Mouse (Mus musculus) heart, embryonic 10.5 days (tissue): ENCODE data around the gene Ppp1r9a. TPM values are rescaled to one million over a fixed set of nuclear protein-coding genes. Genes with fewer than 3 reads are reported as not detected.

Experiments
- DNase-seq: peaks from one replicate; pipeline ENCODE4 v3.0.0-alpha.2; 2017; ENCODE audit warnings: low spot score
- H3K27ac ChIP-seq: fragments of 300-500 bp; sonication (generic); 2 replicates; pipeline ENCODE4 v1.5.1; 2016; ENCODE audit warnings: mild to moderate bottlenecking
- H3K27me3 ChIP-seq: fragments of 300-500 bp; sonication (generic); 2 replicates; pipeline ENCODE4 v1.6.1; 2016; ENCODE audit warnings: mild to moderate bottlenecking; ENCODE audit not compliant: poor library complexity, insufficient read depth, severe bottlenecking
- H3K36me3 ChIP-seq: fragments of 300-500 bp; sonication (generic); 2 replicates; pipeline ENCODE4 v1.6.1; 2016; ENCODE audit warnings: mild to moderate bottlenecking, moderate library complexity
- H3K4me1 ChIP-seq: fragments of 300-500 bp; sonication (generic); 2 replicates; pipeline ENCODE4 v1.6.1; 2016; ENCODE audit warnings: mild to moderate bottlenecking
- H3K4me3 ChIP-seq: fragments of 300-500 bp; sonication (generic); 2 replicates; pipeline ENCODE4 v1.5.1; 2016; ENCODE audit warnings: mild to moderate bottlenecking, moderate library complexity
- H3K9me3 ChIP-seq: fragments of 300-500 bp; sonication (generic); 2 replicates; pipeline ENCODE4 v1.6.1; 2016; ENCODE audit warnings: mild to moderate bottlenecking, moderate library complexity
- WGBS: fragments of 180-500 bp; shearing (Covaris S2); methylation state at CpG from one replicate; pipeline ENCODE4 v1.1.7; 2016; 5-methylcytosine and 5-hydroxymethylcytosine counted together
- polyA plus RNA-seq: library from polyadenylated mRNA; unstranded; fragments of >200 nt; fragmentation: Nextera tagmentation; extraction: Ambion mirVana; gene quantifications from 2 replicates; pipeline ENCODE4 v1.2.1, GENCODE M21; 2016

Ppp1r9a gene
- polyA plus RNA-seq, 1 experiment from 2014 or later: 21.4 TPM

GRCm38 (mm10) chr6:5189507-5189906 lies 286.8 kb downstream of the Ppp1r9a start:
- H3K27ac ChIP-seq: no peak overlapping the region
- no peak overlapping the region for H3K4me3 ChIP-seq
- no peaks in the 10 kb centered on the region for H3K27me3 ChIP-seq
- H3K36me3 ChIP-seq: no peaks in the 10 kb centered on the region
- WGBS: 79% methylated on average over 4 of the region's 4 CpGs
- peaks cover 10% of the 10 kb centered on the region; the same call in 1 of the 2 replicates for H3K4me1 ChIP-seq
- H3K9me3 ChIP-seq: no peaks in the 10 kb centered on the region
- DNase-seq: no peak

GRCm38 (mm10) chr6:5190761-5191160 lies 288.0 kb downstream of the Ppp1r9a start:
- Histone ChIP-seq H3K36me3 (no peaks in the 10 kb centered on the region), H3K27me3 (no peaks in the 10 kb centered on the region), H3K9me3 (no peaks in the 10 kb centered on the region), H3K4me3 (no peak overlapping the region), H3K27ac (no peak overlapping the region), H3K4me1 (peaks cover 10% of the 10 kb centered on the region; the same call in 1 of the 2 replicates)
- DNase-seq: no peak
- 66% methylated on average over 4 of the region's 4 CpGs for WGBS

- H3K9me3 ChIP-seq: no peaks in the 10 kb centered on the region
- H3K36me3 ChIP-seq: no peaks in the 10 kb centered on the region
- H3K27me3 ChIP-seq: no peaks in the 10 kb centered on the region
- DNase-seq: no peak
- H3K4me1 ChIP-seq: peaks cover 10% of the 10 kb centered on the region; the same call in 1 of the 2 replicates
- no peak within 1 kb of the TSS for H3K4me3 ChIP-seq
- no peak within 1 kb of the TSS for H3K27ac ChIP-seq
- WGBS: 39% methylated on average over 5 of the region's 5 CpGs
These were observed 291.0 kb downstream of the Ppp1r9a start, which contains the start of gene Pon1 for GRCm38 (mm10) chr6:5193693-5194092. Pon1 (minus strand) TSS chr6:5193946.

- 89% methylated on average over 5 of the region's 5 CpGs for WGBS
These were observed 295.9 kb downstream of the Ppp1r9a start for GRCm38 (mm10) chr6:5198590-5198989.

GRCm38 (mm10) chr6:5199376-5199905 lies 296.7 kb downstream of the Ppp1r9a start:
- Histone ChIP-seq H3K27ac (no peak overlapping the region), H3K36me3 (no peaks in the 10 kb centered on the region), H3K4me1 (no peaks in the 10 kb centered on the region), H3K9me3 (no peaks in the 10 kb centered on the region), H3K27me3 (no peaks in the 10 kb centered on the region), H3K4me3 (no peak overlapping the region)
- WGBS: 76% methylated on average over 8 of the region's 8 CpGs
- no peak for DNase-seq

More at GRCm38 (mm10) chr6:5198590-5198989, 295.9 kb downstream of the Ppp1r9a start:
- Histone ChIP-seq H3K36me3 (no peaks in the 10 kb centered on the region), H3K4me3 (no peak overlapping the region), H3K27ac (no peak overlapping the region), H3K27me3 (no peaks in the 10 kb centered on the region), H3K9me3 (no peaks in the 10 kb centered on the region), H3K4me1 (peaks cover 7% of the 10 kb centered on the region; the same call in 1 of the 2 replicates)
- no peak for DNase-seq

GRCm38 (mm10) chr6:5199916-5200315 lies 297.2 kb downstream of the Ppp1r9a start:
- WGBS: 82% methylated on average over 3 of the region's 3 CpGs

GRCm38 (mm10) chr6:5207817-5208216 lies 305.1 kb downstream of the Ppp1r9a start:
- Histone ChIP-seq H3K27ac (no peak overlapping the region), H3K36me3 (no peaks in the 10 kb centered on the region), H3K4me3 (no peak overlapping the region), H3K27me3 (no peaks in the 10 kb centered on the region), H3K4me1 (no peaks in the 10 kb centered on the region), H3K9me3 (no peaks in the 10 kb centered on the region)
- no peak for DNase-seq
- WGBS: 87% methylated on average over 2 of the region's 2 CpGs

More at GRCm38 (mm10) chr6:5199916-5200315, 297.2 kb downstream of the Ppp1r9a start:
- H3K27ac ChIP-seq: no peak overlapping the region
- no peak for DNase-seq
- H3K4me1 ChIP-seq: no peaks in the 10 kb centered on the region
- no peaks in the 10 kb centered on the region for H3K36me3 ChIP-seq
- no peak overlapping the region for H3K4me3 ChIP-seq
- no peaks in the 10 kb centered on the region for H3K9me3 ChIP-seq
- H3K27me3 ChIP-seq: no peaks in the 10 kb centered on the region

Other genes with a start within 250 kb of the Ppp1r9a start
- gene Sgce, start 155.7 kb upstream of the Ppp1r9a start, polyA plus RNA-seq: 52.9 and 58.3 TPM in 2 replicates
- 5.9 and 16.6 TPM in 2 replicates for gene Peg10, start 155.6 kb upstream of the Ppp1r9a start, polyA plus RNA-seq